ENCODE assay signal across 9 mouse cellular contexts in genomic region chr4:98104161-98104560, GRCm38 (mm10).
A peak's percentile ranks its signal among the peaks of the same experiment; 100 is the strongest.
DNase-seq lines count a peak whose midpoint lies in the region; ATAC-seq lines count a peak whose summit lies in the region.
"Had no signal": no experiment of that assay in that cellular context is flagged by ENCODE, and none has a peak within 500 bp of the region (broad histone marks: within the 10 kb centered on the region; RNA-seq: fewer than 3 reads in every experiment).

No protein-coding gene starts in this region.

- H3K27me3 ChIP-seq in midbrain, embryonic 13.5 days, result peaks cover 5% of the 10 kb centered on the region; the same call in 1 of the 2 replicates
- H3K27me3 ChIP-seq in midbrain, embryonic 15.5 days (replicated peaks), result peaks cover 2% of the 10 kb centered on the region; the same call in 1 of the 2 replicates
- no peaks in the 10 kb centered on the region for H3K27me3 ChIP-seq in forebrain, embryonic 14.5 days (replicated peaks; ENCODE audit: control insufficient read depth, insufficient read depth, low read length)
- no peaks in the 10 kb centered on the region; the same call in 1 of the 2 replicates for H3K27me3 ChIP-seq in neural tube, embryonic 15.5 days (replicated peaks)
- H3K27me3 ChIP-seq: stomach, embryonic 15.5 days had no signal

- 85% methylated on average over 8 of the region's 8 CpGs for WGBS in midbrain, embryonic 13.5 days
- 80% methylated on average over 8 of the region's 8 CpGs for WGBS in midbrain, embryonic 15.5 days
- WGBS in forebrain, embryonic 14.5 days, result 69% methylated on average over 8 of the region's 8 CpGs
- 79% methylated on average over 8 of the region's 8 CpGs for WGBS in neural tube, embryonic 15.5 days

- H3K27ac ChIP-seq in midbrain, embryonic 13.5 days, result peak overlapping the region; percentile 75; the same call in 1 of the 2 replicates
- no peak overlapping the region for H3K27ac ChIP-seq in midbrain, embryonic 15.5 days
- peak overlapping the region; percentile 89; the same call in 1 of the 2 replicates for H3K27ac ChIP-seq in forebrain, embryonic 14.5 days (ENCODE audit: low read depth, low read length)
- no peak overlapping the region for H3K27ac ChIP-seq in neural tube, embryonic 15.5 days (replicated peaks)
- H3K27ac ChIP-seq: macrophage; stomach, embryonic 15.5 days had no signal

- H3K4me3 ChIP-seq in midbrain, embryonic 13.5 days (replicated peaks), result no peak overlapping the region
- no peak overlapping the region for H3K4me3 ChIP-seq in midbrain, embryonic 15.5 days
- H3K4me3 ChIP-seq in forebrain, embryonic 14.5 days (ENCODE audit: low read depth, low read length), result no peak overlapping the region
- no peak overlapping the region for H3K4me3 ChIP-seq in neural tube, embryonic 15.5 days (replicated peaks)
- H3K4me3 ChIP-seq: stomach, embryonic 15.5 days had no signal

- peaks cover 94% of the 10 kb centered on the region for H3K4me1 ChIP-seq in midbrain, embryonic 13.5 days (replicated peaks)
- H3K4me1 ChIP-seq in midbrain, embryonic 15.5 days, result peaks cover 76% of the 10 kb centered on the region
- peaks cover 74% of the 10 kb centered on the region for H3K4me1 ChIP-seq in forebrain, embryonic 14.5 days (ENCODE audit: control insufficient read depth, insufficient read depth, low read length)
- H3K4me1 ChIP-seq in neural tube, embryonic 15.5 days, result peaks cover 70% of the 10 kb centered on the region

- no peaks in the 10 kb centered on the region for H3K36me3 ChIP-seq in midbrain, embryonic 13.5 days
- no peaks in the 10 kb centered on the region for H3K36me3 ChIP-seq in midbrain, embryonic 15.5 days (replicated peaks)
- H3K36me3 ChIP-seq in forebrain, embryonic 14.5 days (ENCODE audit: control insufficient read depth, insufficient read depth, low read length), result no peaks in the 10 kb centered on the region
- no peaks in the 10 kb centered on the region for H3K36me3 ChIP-seq in neural tube, embryonic 15.5 days
- H3K36me3 ChIP-seq: stomach, embryonic 15.5 days had no signal

- no peak for ATAC-seq in midbrain, embryonic 13.5 days
- no peak for ATAC-seq in midbrain, embryonic 15.5 days (replicated peaks)
- ATAC-seq in forebrain, embryonic 14.5 days, result no peak
- ATAC-seq in neutrophil, adult 5-6 weeks (ENCODE audit: extremely low read depth, insufficient number of reproducible peaks, low FRiP score, poor library complexity, severe bottlenecking), result peak; percentile 39; the same call in 1 of the 2 replicates
- no peak for ATAC-seq in neural tube, embryonic 15.5 days (ENCODE audit: low FRiP score)

- no peak overlapping the region for H3K9ac ChIP-seq in midbrain, embryonic 13.5 days (replicated peaks)
- H3K9ac ChIP-seq in midbrain, embryonic 15.5 days, result no peak overlapping the region
- no peak overlapping the region for H3K9ac ChIP-seq in forebrain, embryonic 14.5 days (ENCODE audit: low read length)
- H3K9ac ChIP-seq in neural tube, embryonic 15.5 days (replicated peaks), result no peak overlapping the region
- H3K9ac ChIP-seq: stomach, embryonic 15.5 days had no signal

- no peak overlapping the region for H3K4me2 ChIP-seq in midbrain, embryonic 13.5 days (replicated peaks)
- no peak overlapping the region for H3K4me2 ChIP-seq in midbrain, embryonic 15.5 days
- no peak overlapping the region for H3K4me2 ChIP-seq in forebrain, embryonic 14.5 days (ENCODE audit: low read length)
- H3K4me2 ChIP-seq in neural tube, embryonic 15.5 days, result no peak overlapping the region
- H3K4me2 ChIP-seq: stomach, embryonic 15.5 days had no signal

- no peak for DNase-seq in forebrain, embryonic 14.5 days (ENCODE audit: low spot score)
- peak; percentile 52 for DNase-seq in kidney, postnatal 14 days
- DNase-seq in B cell, adult 2 months, result no peak

- H3K9me3 ChIP-seq in midbrain, embryonic 13.5 days, result no peaks in the 10 kb centered on the region
- H3K9me3 ChIP-seq in midbrain, embryonic 15.5 days, result no peaks in the 10 kb centered on the region
- H3K9me3 ChIP-seq in forebrain, embryonic 14.5 days (replicated peaks; ENCODE audit: control insufficient read depth, low read length), result no peaks in the 10 kb centered on the region
- H3K9me3 ChIP-seq in neural tube, embryonic 15.5 days (replicated peaks), result no peaks in the 10 kb centered on the region
- H3K9me3 ChIP-seq: stomach, embryonic 15.5 days had no signal

Comparison
In these comparisons a context has a peak if more than half of its experiments do, and no peak if none do; other contexts are left out.
1. H3K27ac ChIP-seq: peak in midbrain, embryonic 13.5 days (single experiment) and forebrain, embryonic 14.5 days (single experiment); none in midbrain, embryonic 15.5 days (single experiment) and neural tube, embryonic 15.5 days (single experiment).